26 mouse cellular contexts compared by ENCODE assay signal in the genomic region with DNA sequence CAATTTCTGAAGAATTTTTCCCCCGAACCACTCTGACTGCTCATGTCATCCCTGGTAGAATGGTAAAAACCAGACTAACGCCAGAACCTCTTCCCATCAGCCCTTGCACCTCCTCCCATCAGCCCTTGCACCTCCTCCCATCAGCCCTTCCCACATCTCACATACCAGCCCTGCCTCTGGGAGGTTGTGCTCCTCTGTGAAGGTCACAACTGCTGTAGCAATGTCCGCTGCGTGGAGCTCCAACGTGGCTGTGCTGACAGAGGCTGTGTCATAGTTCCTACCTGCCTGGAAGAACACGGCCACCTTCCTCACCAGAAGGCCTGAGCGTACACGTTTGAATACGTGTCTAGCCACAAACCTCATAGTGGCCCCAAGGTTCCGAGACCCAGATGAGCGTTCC. TPM values are rescaled to one million over a fixed set of nuclear protein-coding genes. Genes with fewer than 3 reads are reported as not detected.
"Had no signal": no experiment of that assay in that cellular context is flagged by ENCODE, and none has a peak within 500 bp of the region (broad histone marks: within the 10 kb centered on the region; RNA-seq: fewer than 3 reads in every experiment).

No protein-coding gene starts in this region.

- H3K9me3 ChIP-seq: heart, embryonic 13.5 days; heart, embryonic 15.5 days; hindbrain, embryonic 13.5 days; hindbrain, embryonic 15.5 days; limb, embryonic 10.5 days; limb, embryonic 12.5 days; liver, embryonic 13.5 days had no signal

- H3K36me3 ChIP-seq: heart, embryonic 13.5 days; heart, embryonic 15.5 days; hindbrain, embryonic 13.5 days; hindbrain, embryonic 15.5 days; limb, embryonic 10.5 days; limb, embryonic 12.5 days; liver, embryonic 13.5 days had no signal

- H3K4me1 ChIP-seq: heart, embryonic 13.5 days; heart, embryonic 15.5 days; hindbrain, embryonic 13.5 days; hindbrain, embryonic 15.5 days; limb, embryonic 10.5 days; limb, embryonic 12.5 days; liver, embryonic 13.5 days had no signal

- ATAC-seq: hindbrain, postnatal 0 days; intestine, embryonic 16.5 days had no signal

- H3K27ac ChIP-seq: heart, embryonic 13.5 days; heart, embryonic 15.5 days; hindbrain, embryonic 13.5 days; hindbrain, embryonic 15.5 days; hindbrain, postnatal 0 days; layer of hippocampus, adult 2 months; left cerebral cortex, adult 2 months; limb, embryonic 10.5 days; limb, embryonic 12.5 days; liver, embryonic 13.5 days had no signal

- H3K4me2 ChIP-seq: heart, embryonic 11.5 days; heart, embryonic 13.5 days; heart, embryonic 15.5 days; hindbrain, embryonic 13.5 days; hindbrain, embryonic 15.5 days; limb, embryonic 12.5 days; liver, embryonic 11.5 days; liver, embryonic 13.5 days had no signal

- H3K4me3 ChIP-seq: heart, embryonic 13.5 days; heart, embryonic 15.5 days; hindbrain, embryonic 13.5 days; hindbrain, embryonic 15.5 days; layer of hippocampus, adult 2 months; left cerebral cortex, adult 2 months; limb, embryonic 10.5 days; limb, embryonic 12.5 days; liver, embryonic 13.5 days had no signal

- H3K27me3 ChIP-seq: heart, embryonic 13.5 days; heart, embryonic 15.5 days; hindbrain, embryonic 13.5 days; hindbrain, embryonic 15.5 days; limb, embryonic 12.5 days; liver, embryonic 13.5 days had no signal

- DNase-seq: gastrocnemius, postnatal 14 days; gastrocnemius, postnatal 36 days; heart, adult 18-20 months; heart, postnatal 14 days; heart, postnatal 36 days; kidney, adult 11 months; kidney, adult 8-10 months; kidney, postnatal 10 days; kidney, postnatal 25 days; kidney, postnatal 4 days; liver; liver, embryonic 13.5 days had no signal

- H3K9ac ChIP-seq: heart, embryonic 13.5 days; heart, embryonic 15.5 days; hindbrain, embryonic 13.5 days; hindbrain, embryonic 15.5 days; limb, embryonic 12.5 days; liver, embryonic 13.5 days had no signal

RNA-seq across cellular contexts. Expression of a gene that starts 52.7 kb away (rescaled TPM):
- total RNA-seq: hematopoietic stem cell, adult 5-6 weeks had no signal
- polyA plus RNA-seq: heart, embryonic 11.5 days; hindbrain, embryonic 11.5 days; hindbrain, embryonic 13.5 days; liver, embryonic 11.5 days had no signal
